Mouse (Mus musculus) A20 (cell line): ENCODE data around the gene Csad.

ENCODE experiments used
- DNase-seq: peaks from one replicate; pipeline ENCODE4 v3.0.0-alpha.2; 2011; ENCODE audit warnings: low read depth, low spot score

Csad gene

DNA sequence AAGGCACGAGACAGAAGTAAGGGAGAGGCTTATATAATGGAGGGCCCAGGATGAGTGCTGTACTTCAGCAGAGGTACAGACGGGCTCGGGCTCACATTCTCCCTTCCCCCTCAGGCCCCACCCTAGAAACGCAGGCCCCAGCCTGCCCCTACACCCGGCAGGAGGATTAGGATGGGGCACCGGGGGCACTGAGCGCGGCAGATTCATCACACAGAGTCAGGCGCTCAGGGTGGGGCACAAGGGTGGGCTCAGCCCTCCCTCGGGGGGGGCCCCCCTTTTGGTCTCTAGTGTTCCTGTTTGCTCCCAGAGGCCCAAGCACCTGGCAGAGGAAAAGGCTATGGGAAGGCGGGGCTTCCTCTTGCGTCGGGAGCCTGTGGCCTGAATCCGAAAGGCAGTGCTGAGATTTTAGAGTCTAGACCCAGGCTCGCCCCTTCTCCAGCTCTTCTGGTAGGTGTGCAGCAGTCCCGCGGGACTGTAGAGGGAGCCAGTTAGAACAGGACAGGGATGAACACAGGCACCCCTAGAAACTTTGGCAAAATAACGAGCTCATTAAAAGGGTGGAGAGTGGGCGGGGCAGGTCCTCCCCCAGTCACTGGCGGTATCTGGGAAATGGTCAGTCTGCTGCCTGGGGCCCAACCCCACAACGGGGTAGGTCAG is 31.0 kb upstream of the Csad start:
- no peak for DNase-seq

DNA sequence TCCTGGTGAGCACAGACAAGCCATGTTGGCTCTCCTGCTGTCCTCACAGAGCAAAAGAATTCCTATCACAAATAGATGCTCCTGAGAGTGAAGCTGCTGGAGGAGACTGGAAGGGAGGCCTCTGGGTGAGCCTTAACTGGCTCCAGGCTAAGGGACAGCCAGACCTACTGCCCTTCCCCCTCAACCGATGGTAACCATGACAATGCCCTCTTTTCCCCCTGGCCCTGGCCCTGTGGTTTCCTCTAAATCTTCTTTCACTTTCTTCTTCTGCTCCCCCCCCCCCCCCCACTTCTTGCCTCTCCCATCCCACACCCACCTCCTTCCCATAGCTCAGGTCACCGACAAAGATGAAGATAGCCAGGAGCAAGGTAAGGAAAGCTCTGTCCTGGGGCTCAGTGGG is 29.4 kb upstream of the Csad start:
- DNase-seq, result no peak

DNA sequence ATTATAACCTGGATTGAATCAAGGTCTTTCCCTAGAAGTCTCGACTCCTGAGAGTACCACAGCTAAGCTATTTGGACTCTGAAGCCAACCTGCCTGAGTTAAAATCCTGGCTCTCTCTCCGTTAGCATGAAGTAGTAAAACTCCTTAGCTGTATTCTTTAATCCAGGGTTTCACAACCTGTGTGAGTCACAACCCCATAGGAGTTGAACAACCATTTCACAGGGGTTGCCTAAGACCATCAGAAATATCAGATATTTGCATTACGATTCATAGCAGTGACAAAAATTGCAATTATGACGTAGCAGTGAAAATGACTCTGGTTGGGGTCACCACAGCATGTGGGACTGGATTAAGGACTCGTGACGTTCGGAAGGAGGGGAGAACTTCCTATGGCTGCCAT is 28.2 kb upstream of the Csad start:
- DNase-seq, result no peak

GRCm38 (mm10) chr15:102231748-102232147 is 27.2 kb upstream of the Csad start, which contains the start of gene Itgb7:
Itgb7 (minus strand) TSS chr15:102231944.
- peak; percentile 32 for DNase-seq

- DNase-seq, result no peak
Observed at GRCm38 (mm10) chr15:102230408-102231321, 26.1 kb upstream of the Csad start.

DNA sequence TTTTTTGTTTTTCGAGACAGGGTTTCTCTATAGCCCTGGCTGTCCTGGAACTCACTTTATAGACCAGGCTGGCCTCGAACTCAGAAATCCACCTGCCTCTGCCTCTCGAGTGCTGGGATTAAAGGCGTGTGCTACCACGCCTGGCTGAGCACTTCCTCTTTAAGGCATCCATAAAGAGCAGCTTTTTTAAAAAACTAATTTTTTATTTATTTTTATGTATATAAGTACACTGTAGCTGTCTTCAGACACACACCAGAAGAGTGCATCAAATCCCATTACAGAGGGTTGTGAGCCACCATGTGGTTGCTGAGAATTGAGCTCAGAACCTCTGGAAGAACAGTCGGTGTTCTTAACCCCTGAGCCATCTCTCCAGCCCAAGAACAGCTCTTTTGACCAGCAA is 21.1 kb upstream of the Csad start:
- peak; percentile 38 for DNase-seq

GRCm38 (mm10) chr15:102224992-102225617 is 20.6 kb upstream of the Csad start:
- DNase-seq, result peak; percentile 87

DNA sequence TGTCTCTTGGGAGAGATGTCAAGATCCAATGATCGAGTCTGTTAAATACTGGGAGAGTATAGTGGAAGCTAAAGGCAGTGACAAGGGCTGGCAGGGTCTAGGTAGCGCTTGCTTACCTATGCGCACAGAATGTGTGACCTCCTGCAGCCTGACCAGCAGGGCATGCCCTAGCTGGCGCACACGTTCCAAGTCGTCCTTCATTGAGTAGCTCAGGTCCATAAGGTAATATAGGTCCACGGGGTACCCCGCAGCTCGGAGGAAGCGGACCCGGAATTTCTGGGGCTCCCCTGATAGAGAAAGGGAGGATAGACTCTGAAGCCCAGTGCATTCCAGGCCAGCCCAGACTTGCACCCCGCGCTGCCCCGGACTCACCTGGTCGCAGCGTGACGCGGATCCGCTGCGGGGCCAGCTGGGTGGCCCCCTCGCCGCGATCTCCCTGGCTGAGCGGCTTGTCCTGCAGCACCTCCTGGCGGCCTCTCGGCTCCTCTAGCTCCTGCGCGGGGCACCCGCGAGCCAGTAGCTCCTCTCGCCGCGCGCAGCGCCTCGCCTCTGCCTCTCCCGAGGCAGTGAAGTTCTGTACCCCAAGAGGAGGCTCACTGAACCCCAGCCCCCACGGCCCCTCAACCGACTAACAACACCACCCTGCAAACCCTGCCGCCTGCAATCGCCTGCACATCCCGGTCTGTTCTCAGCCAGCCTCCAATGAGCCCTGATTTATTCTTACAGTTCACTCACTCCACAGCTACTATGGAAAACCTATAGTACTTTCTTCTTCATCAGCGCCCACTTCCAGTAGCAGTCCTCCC is 19.9 kb upstream of the Csad start:
- peak; percentile 93 for DNase-seq

DNA sequence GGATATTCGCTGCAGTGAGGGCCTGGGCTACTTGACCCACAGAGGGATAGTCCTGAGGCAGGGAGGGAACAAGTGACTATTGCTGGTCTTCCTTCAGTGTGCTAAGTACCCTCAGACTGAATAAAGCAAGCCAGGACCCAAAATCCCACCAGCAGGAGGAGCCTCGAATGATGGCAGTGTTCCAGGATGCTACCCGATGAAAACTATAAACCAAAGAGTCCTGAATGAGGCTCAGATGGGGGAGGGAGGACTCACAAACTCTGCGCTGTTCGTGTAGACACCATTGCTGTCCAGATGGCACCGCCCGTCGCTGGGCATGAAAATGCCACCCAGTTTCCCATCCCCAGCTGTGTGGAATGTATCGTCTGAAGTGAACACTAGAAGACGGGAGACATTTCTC is 17.9 kb upstream of the Csad start:
- no peak for DNase-seq

- no peak for DNase-seq
Observed at GRCm38 (mm10) chr15:102217325-102217724, 12.8 kb upstream of the Csad start.

DNA sequence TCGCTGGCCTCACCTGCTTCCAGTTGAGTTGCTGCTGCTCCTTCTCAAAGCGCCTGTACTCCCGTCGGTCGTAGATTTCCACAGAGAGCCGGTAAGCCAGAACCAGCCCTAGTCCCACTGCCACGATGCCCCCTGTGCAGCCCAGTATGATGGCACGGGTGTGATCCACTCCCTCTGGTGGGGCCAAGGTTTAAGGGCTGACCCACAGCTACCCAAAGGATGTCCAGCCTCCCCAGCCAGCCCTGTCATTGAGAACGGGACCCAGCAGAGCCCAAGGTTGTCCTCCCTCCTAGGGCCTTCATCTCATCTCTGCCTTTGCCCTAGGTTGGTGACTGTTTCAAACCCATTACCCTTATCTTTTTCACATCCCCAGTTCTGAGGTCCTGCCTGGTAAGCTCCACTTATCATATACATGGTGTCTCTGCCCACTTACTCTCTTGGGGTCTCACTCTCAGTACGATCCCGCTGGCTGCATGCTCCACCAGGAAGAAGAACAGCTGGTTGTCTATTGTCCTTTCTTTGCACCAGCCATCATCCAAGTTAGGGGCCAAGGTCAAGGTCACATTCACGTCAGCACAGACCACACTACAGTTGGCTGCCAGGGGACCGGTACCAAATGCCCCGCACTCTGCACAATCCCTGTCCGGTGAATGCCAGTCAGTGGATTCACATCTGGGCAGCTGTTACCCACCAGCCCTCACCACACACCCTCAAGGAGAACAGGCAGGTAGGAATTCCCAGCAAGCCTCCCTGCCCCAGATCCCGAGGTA is 12.1 kb upstream of the Csad start:
- no peak for DNase-seq

DNA sequence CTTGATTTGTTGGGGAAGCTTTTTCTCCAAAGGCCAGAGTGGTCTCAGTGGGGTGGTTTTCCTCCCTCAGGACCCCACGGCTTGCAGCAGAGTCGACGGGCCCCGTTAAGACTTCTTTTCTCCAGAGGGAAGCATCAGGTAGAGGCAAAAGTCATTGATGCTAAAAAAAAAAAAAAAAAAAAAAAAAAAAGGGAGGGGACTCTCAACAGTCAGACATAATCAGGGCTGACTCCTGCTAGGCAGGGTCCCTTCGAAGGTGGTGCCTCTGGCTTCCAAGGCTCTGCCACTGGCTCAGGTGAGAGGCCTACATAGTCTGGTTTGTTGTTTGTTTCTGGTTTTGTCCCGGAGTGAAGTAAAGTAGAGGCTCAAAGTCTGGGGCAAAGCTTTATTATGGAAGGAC is 11.1 kb upstream of the Csad start:
- DNase-seq, result no peak

DNA sequence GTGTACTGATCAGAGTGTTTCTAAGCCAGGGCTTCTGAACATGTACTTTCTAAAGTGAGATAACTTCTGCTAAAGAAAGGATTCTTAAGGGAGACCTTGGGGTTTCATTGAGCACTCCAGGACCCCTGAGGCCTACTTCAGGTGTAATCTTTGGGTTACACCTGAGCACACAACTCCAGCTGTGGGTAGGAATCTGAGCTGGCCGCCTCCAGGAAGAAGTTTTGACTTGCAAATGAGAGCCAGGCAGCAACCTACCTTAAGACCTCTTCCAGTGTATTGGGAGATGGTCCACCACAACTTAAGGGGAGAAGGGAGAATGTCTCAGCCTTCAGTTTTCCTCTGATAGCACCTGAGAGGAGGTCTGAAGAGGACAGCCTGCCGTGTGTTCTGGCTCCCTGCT is 9.6 kb upstream of the Csad start:
- no peak for DNase-seq

DNA sequence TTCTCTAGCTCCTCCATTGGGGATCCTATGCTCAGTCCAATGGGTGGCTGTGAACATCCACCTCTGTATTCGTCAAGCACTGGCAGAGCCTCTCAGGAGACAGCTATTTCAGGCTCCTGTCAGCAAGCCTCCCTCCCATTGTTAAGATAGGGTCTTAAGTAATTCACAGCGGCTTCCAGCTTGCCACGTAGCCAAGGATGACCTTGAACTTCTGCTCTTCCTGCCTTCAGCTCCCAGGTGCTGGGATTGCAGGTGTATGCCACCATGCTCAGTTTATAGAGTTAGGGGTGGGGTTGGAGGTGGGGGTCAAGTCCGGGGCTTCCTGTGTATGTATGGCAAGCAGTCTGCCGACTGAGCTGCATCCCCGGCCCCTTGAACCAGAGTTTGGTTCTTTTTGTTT is 7.4 kb upstream of the Csad start:
- no peak for DNase-seq

DNA sequence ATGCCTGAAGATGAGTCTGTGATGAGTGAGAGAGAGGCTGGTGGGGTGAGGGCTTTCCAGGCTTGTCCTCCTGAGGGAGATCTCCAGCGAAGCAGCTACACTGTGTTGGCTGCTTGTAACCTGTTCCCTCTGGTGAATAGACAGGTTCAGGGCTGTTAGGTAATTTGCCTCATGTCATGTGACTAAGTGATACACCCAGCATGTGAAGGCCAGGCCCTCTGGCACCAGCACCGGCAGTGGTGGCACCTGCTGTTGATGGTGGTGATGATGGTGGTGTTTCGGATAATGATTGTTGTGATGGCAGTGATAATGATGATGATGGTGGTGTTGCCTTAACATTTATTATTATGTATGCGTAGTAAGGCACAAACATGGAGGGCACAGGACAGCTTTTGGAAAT is 6.3 kb upstream of the Csad start:
- DNase-seq, result no peak

DNA sequence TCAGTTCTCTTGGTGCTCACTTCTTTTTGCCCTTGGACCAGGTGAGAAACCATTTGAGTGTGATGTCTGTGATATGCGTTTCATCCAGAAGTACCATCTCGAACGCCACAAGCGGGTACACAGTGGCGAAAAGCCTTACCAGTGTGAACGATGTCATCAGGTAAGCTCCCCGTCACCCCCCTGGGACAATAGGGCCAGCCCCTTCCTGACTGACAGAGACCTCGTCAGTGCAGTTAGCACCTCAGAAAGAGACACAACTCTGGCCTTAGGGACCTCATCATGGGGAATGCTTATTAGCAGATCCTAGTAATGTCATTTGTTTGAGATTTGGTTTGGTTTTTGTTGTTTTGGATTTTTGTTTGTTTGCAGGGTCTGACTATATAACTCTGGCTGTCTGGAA is 4.6 kb upstream of the Csad start:
- DNase-seq, result no peak

GRCm38 (mm10) chr15:102208092-102208561 is 3.6 kb upstream of the Csad start:
- DNase-seq, result peak; percentile 83

GRCm38 (mm10) chr15:102207351-102207750 is 2.8 kb upstream of the Csad start:
- DNase-seq, result no peak

DNA sequence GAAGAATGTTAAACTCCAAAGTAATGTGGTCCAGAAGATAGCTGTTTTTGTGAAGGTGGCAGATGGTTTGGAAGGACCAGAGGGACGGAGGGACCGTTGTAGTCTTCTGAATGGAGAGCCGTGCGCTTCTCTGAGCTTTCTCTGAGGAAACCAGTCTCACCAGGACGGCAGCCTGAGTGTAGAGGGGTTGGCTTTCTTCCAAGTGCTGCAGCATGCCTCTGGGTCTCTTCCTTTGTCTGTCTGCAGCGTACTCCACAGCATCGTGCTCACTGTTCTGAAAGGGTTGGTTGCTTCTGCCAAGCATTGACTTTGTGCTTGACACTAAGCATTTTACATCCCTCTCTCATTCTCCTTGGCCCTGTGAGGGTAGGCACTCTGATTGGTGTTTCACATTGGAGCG is 1.3 kb upstream of the Csad start:
- no peak for DNase-seq

GRCm38 (mm10) chr15:102203835-102204381 is 616 bp downstream of the Csad start:
- peak; percentile 79 for DNase-seq
